Mouse (Mus musculus) heart, postnatal 4 days (tissue): ENCODE data around the gene Maml2. TPM values are rescaled to one million over a fixed set of nuclear protein-coding genes. Genes with fewer than 3 reads are reported as not detected.

Experiments
- DNase-seq: peaks from one replicate; pipeline ENCODE4 v3.0.0; 2021
- microRNA-seq, 2 experiments: library from miRNA; unstranded; fragments of <30 nt; microRNA quantifications; one replicate each; pipeline ENCODE4 v1.2.0; 2021 to 2022
- total RNA-seq, 2 experiments: library from RNA; stranded (reverse); gene quantifications; 2 replicates each; pipeline ENCODE4 v1.2.3; 2021

Gene Maml2
- total RNA-seq, 2 experiments from 2014 or later: 11.9 to 13.2 TPM

DNA sequence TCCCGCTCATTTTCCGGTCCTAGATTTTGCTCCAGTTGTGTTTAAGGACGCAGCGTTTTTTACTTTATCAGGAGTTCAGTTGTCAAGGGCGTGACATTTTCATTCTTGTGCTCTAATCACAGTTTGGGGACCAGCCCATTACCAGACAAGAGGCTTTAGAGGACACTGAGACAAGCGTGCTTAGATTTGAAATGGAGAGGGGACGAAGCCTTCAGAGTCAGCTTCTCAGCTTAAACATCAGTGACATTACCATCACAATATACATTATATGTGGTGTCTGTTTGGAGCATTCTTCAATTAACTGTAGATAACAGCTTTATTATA lies 451.9 kb downstream of the Maml2 start:
- DNase-seq: no peak

- no peak for DNase-seq
Measured at GRCm38 (mm10) chr9:13752543-13752942, 454.8 kb downstream of the Maml2 start.

Small RNA genes lying within 50 kb of the gene (microRNA-seq; reads per million reads assigned to microRNA genes)
- gene Gm22643: 0 reads per million in 2 experiments

Other genes with a start within 250 kb of the Maml2 start
- 1 to 10 TPM; 7.9 to 8.6 TPM for gene Jrkl, start 52.1 kb upstream of the Maml2 start, total RNA-seq
- gene Ccdc82, start 51.0 kb upstream of the Maml2 start, total RNA-seq: 10 to 100 TPM; 13.0 to 13.5 TPM
- not detected for gene Gm17571, start 148.8 kb downstream of the Maml2 start, total RNA-seq